Mouse (Mus musculus): ENCODE measurements around the gene Galc.

Gene Galc

GRCm38 (mm10) chr12:98181729-98182128 lies 77.5 kb downstream of the Galc start:
- no peak for DNase-seq (ENCODE audit: low spot score)

- DNase-seq (ENCODE audit: low spot score), result no peak
Measured at GRCm38 (mm10) chr12:98180807-98181206, 78.5 kb downstream of the Galc start.

- no peak for DNase-seq (ENCODE audit: low spot score)
Measured at GRCm38 (mm10) chr12:98180235-98180800, 78.9 kb downstream of the Galc start.

GRCm38 (mm10) chr12:98179496-98179895 lies 79.8 kb downstream of the Galc start:
- DNase-seq (ENCODE audit: low spot score), result no peak

DNA sequence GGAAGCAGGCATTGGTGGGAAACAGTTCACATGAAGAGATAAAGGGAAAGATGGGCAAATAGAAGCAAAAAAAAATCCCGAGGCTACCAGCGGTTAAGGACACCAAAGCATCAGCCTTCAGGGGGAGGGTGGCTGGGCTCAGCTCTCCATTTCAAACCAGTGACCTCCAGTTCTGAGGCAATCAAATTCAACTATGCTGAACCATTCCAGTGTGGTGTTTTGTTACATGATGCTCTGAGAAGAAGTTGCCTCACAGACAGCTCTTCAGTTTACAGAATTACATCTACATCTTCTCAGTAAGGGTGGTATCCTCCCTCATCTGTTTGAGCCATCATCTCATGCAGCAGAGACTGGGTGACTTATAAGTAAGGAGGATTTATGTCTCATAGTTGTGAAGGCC lies 82.6 kb downstream of the Galc start:
- DNase-seq (ENCODE audit: low spot score), result no peak

- DNase-seq (ENCODE audit: low spot score), result no peak
Measured at GRCm38 (mm10) chr12:98161901-98162300, 97.4 kb downstream of the Galc start.

DNA sequence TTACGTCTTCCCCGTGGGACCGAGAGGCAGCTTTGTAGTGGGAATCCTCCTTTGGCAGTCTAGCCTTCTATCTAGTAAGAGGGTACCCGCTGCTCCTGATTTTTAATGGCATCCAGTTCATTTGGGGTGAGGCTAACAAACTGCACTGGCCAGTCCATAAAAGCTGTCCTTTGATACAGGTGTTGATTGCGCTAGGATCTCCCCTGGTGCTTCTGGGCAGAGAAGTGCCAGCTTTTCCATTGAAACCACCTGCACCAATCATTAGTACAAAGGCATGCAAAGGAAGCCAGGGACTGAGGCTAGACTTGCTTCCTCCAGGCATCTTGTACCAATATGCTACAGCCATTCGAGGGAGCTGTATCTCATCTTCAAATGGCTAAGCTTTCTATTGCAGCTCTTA lies 98.4 kb downstream of the Galc start:
- DNase-seq (ENCODE audit: low spot score), result no peak

Measured in ovary, adult 18-20 months (tissue).